8 mouse cellular contexts compared by ENCODE assay signal in the genomic region with DNA sequence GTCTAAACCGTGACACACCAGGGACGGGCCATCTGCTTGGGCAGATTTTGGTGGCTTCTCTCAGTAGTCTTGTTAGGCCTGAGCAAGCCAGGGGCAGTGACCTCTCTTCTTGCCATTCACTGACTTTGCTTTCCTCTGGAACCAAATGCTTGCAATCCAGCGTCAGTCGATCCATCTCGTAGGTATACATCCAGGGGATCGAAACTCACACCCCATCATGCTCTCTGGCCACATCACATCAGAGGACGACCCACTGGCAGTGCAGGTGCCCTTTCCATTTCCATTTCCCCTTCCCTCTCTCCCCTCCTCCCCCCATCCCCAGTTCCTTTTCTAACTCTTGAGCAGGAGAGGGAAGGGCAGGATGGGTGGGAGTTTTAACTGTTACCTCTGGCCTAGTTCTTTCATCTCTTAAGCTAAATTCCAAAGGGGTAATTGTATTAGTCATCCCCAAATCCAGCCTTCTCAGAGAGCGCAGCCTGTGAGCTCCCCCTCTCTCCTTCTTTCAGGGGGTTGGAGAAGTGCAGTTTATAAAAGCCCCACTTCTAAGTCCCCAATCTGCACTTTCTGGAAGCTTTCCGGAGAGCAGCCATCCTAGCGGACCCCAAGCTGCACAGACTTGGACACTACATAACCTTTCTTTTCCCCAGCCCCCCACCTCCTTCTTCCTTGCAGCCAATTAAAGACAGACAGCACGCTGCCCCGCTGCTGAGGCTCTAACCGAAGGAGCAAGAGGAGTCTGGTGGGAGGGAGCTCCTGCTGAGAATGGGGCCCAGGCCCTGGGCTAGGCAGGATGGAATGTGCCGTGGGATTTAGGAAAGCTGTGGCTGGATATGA. TPM values are rescaled to one million over a fixed set of nuclear protein-coding genes. Genes with fewer than 3 reads are reported as not detected.
DNase-seq lines count a peak whose midpoint lies in the region; ATAC-seq and TF ChIP-seq lines count a peak whose summit lies in the region.

No protein-coding gene starts in this region.

- H3K79me2 ChIP-seq in C2C12 (ENCODE audit: control insufficient read depth, insufficient read depth): peaks cover 21% of the 10 kb centered on the region

- ATAC-seq in forebrain, embryonic 14.5 days: peak; percentile 35; the same call in 1 of the 2 replicates
- no peak for ATAC-seq in megakaryocyte-erythroid progenitor cell, adult 5-6 weeks (replicated peaks; ENCODE audit: low FRiP score, low TSS enrichment, poor library complexity, severe bottlenecking)

- no peaks in the 10 kb centered on the region for H3K4me1 ChIP-seq in cerebellum, adult 2 months (ENCODE audit: control insufficient read depth, insufficient read depth, low read length)
- peaks cover 19% of the 10 kb centered on the region for H3K4me1 ChIP-seq in forebrain, embryonic 14.5 days (ENCODE audit: control insufficient read depth, insufficient read depth, low read length)

- peak overlapping the region; percentile 0; the same call in 1 of the 2 replicates for H3K4me2 ChIP-seq in forebrain, embryonic 14.5 days (ENCODE audit: low read length)

- H3ac ChIP-seq in C2C12 (ENCODE audit: control insufficient read depth, insufficient read length, low read depth): peak overlapping the region; percentile 50

- H3K27me3 ChIP-seq in cerebellum, adult 2 months (ENCODE audit: control insufficient read depth, insufficient read depth, low read length): no peaks in the 10 kb centered on the region; the same call in 1 of the 2 replicates
- no peaks in the 10 kb centered on the region for H3K27me3 ChIP-seq in C2C12 (ENCODE audit: control insufficient read depth, insufficient read depth, insufficient read length)
- 0 out of 2 replicates have a peak, but pooled peaks cover 8% of the 10 kb centered on the region for H3K27me3 ChIP-seq in forebrain, embryonic 14.5 days (replicated peaks; ENCODE audit: control insufficient read depth, insufficient read depth, low read length)

- no peak overlapping the region for H3K4me3 ChIP-seq in cerebellum, adult 2 months (replicated peaks; ENCODE audit: insufficient read depth, low read depth, low read length)
- H3K4me3 ChIP-seq in C2C12 (ENCODE audit: insufficient read depth, poor library complexity, severe bottlenecking): no peak overlapping the region
- no peak overlapping the region for H3K4me3 ChIP-seq in forebrain, embryonic 14.5 days (ENCODE audit: low read depth, low read length)

- H3K9ac ChIP-seq in forebrain, embryonic 14.5 days (ENCODE audit: low read length): no peak overlapping the region

- no peaks in the 10 kb centered on the region for H3K9me3 ChIP-seq in forebrain, embryonic 14.5 days (replicated peaks; ENCODE audit: control insufficient read depth, low read length)

- no peak for TF ChIP-seq CTCF in cerebellum, adult 2 months (IDR thresholded peaks at IDR 0.05; ENCODE audit: borderline replicate concordance, insufficient read depth, low read depth, low read length)
- TF ChIP-seq CTCF in C2C12 (IDR thresholded peaks at IDR 0.05; ENCODE audit: control insufficient read depth, insufficient read depth, insufficient read length): no peak

- no peak overlapping the region for H3K27ac ChIP-seq in cerebellum, adult 2 months (ENCODE audit: insufficient read depth, low read length)
- no peak overlapping the region for H3K27ac ChIP-seq in forebrain, embryonic 14.5 days (ENCODE audit: low read depth, low read length)

- DNase-seq in cerebellum, postnatal 10 days: peak; percentile 19 to 23
- DNase-seq in cerebellum, adult 2 months: no peak
- DNase-seq in forebrain, embryonic 14.5 days (ENCODE audit: low spot score): no peak
- DNase-seq in mesoderm, embryonic 11.5 days (ENCODE audit: low read depth, low spot score): peak; percentile 67
- no peak for DNase-seq in adrenal gland, postnatal 36 days
- no peak for DNase-seq in ovary, postnatal 14 days (ENCODE audit: low spot score)

- 42% methylated on average over 14 of the region's 14 CpGs for WGBS in cerebellum, adult 2 months
- 12% methylated on average over 14 of the region's 14 CpGs for WGBS in forebrain, embryonic 14.5 days

- H3K36me3 ChIP-seq in C2C12 (ENCODE audit: control insufficient read depth, insufficient read depth): no peaks in the 10 kb centered on the region
- H3K36me3 ChIP-seq in forebrain, embryonic 14.5 days (ENCODE audit: control insufficient read depth, insufficient read depth, low read length): no peaks in the 10 kb centered on the region

- TF ChIP-seq POLR2A in cerebellum, adult 2 months (IDR thresholded peaks at IDR 0.05; ENCODE audit: borderline replicate concordance, insufficient read depth, low read length): no peak

- peaks cover 4% of the 10 kb centered on the region for H3K79me3 ChIP-seq in C2C12 (ENCODE audit: low read depth)

TF ChIP-seq in C2C12, 6 proteins besides CTCF, POLR2A, EP300 and RAD21:
- TF ChIP-seq MAX (IDR thresholded peaks at IDR 0.05) (no peak), CEBPB (IDR thresholded peaks at IDR 0.05; ENCODE audit: low read depth) (no peak), MYOG (IDR thresholded peaks at IDR 0.05; ENCODE audit: control insufficient read depth, extremely low read depth, insufficient read length) (no peak), MYOD1 (IDR thresholded peaks at IDR 0.05; ENCODE audit: control insufficient read depth, insufficient read length, low read depth) (no peak), FOSL1 (IDR thresholded peaks at IDR 0.05; ENCODE audit: insufficient read depth, low read length, poor library complexity, severe bottlenecking) (no peak)

RNA-seq across cellular contexts. Expression of a gene that starts 42.8 kb away (rescaled TPM):
- 11.0 and 12.2 TPM in 2 replicates for polyA plus RNA-seq in cerebellum, adult 2 months (2012; rRNA removed)
- polyA plus RNA-seq in C2C12 (2012; fragmentation: generic; extraction: Trizol): 3.2 TPM
- polyA plus RNA-seq in forebrain, embryonic 14.5 days (2014; fragmentation: Nextera tagmentation; extraction: Ambion mirVana): 14.8 and 22.8 TPM in 2 replicates
- 10 to 100 TPM; 11.2 to 14.3 TPM for total RNA-seq in adrenal gland, postnatal 36 days (2021)
- total RNA-seq in megakaryocyte-erythroid progenitor cell, adult 5-6 weeks (2014; fragmentation: Nextera tagmentation): 28.8 and 37.0 TPM in 2 replicates
- 13.0 and 34.7 TPM in 2 replicates for total RNA-seq in megakaryocyte-erythroid progenitor cell, adult 5-6 weeks (2017)

Comparison
In these comparisons a context has a peak if more than half of its experiments do, and no peak if none do; other contexts are left out.
1. DNase-seq: peak in cerebellum, postnatal 10 days (2 of 2) and mesoderm, embryonic 11.5 days (single experiment); none in cerebellum, adult 2 months (0 of 2), forebrain, embryonic 14.5 days (single experiment), adrenal gland, postnatal 36 days (0 of 2) and ovary, postnatal 14 days (single experiment).